Mouse (Mus musculus): ENCODE measurements around the gene Phf20. TPM values are rescaled to one million over a fixed set of nuclear protein-coding genes. Genes with fewer than 3 reads are reported as not detected.
"Not testable (repeated sequence)": the region's sequence is repeated elsewhere in the genome, so short reads cannot be mapped to it uniquely, and the experiment has no call there.

Phf20 gene
- polyA plus RNA-seq, 1 experiment = 29.2 TPM

DNA sequence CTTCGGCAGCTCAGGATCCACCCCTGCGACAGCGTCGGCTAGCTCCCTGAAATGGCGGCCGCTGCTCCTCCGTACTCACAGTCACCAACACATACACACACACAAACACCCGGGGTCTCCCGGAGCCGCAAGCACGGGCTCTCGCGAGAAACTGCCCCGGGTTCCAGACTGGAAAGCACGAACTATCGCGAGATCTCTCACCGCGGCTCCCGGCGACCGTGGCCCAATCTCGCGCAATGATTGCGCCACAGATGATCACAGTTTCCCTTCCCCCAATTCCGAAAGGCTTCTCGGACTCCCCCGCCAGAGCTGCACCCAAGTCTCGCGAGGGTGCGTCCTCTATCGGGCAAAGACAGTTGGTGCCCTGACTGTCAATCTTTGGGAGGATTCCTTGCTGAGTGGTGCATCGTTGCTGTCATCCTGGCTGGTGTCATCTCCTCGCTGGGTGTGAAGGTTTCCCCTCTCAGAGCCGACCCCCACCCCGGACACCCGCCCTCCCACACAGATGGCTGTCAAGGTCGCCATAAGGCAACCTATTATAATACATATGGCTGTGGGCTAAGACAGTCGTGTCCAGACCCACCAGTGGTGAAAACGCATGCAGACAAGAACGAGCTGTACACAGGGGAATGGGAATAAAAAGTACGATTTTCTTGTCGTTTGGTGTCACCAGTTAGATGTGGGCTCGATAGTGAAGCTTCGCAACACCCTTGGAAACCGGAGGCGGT, 16.0 kb upstream of the Phf20 start, which contains the start of gene Rbm39:
TSS of gene Rbm39 (minus strand) at position 145 of the 728 bp plus-strand sequence.
- H3K4me1 ChIP-seq (ENCODE audit: control insufficient read depth, insufficient read depth, low read length) = peaks cover 3% of the 10 kb centered on the region; the same call in 1 of the 2 replicates
- H3K4me3 ChIP-seq (ENCODE audit: insufficient read depth, low read length) = peak within 1 kb of the TSS; percentile 69
- TF ChIP-seq POLR2A (IDR thresholded peaks at IDR 0.05; ENCODE audit: extremely low read depth, insufficient read depth, low read length) (peak; percentile 93), CTCF (IDR thresholded peaks at IDR 0.05; ENCODE audit: extremely low read depth, insufficient read depth, low read length) (no peak)
- peak within 1 kb of the TSS; percentile 95 for H3K27ac ChIP-seq (ENCODE audit: insufficient read depth, low read length)

DNA sequence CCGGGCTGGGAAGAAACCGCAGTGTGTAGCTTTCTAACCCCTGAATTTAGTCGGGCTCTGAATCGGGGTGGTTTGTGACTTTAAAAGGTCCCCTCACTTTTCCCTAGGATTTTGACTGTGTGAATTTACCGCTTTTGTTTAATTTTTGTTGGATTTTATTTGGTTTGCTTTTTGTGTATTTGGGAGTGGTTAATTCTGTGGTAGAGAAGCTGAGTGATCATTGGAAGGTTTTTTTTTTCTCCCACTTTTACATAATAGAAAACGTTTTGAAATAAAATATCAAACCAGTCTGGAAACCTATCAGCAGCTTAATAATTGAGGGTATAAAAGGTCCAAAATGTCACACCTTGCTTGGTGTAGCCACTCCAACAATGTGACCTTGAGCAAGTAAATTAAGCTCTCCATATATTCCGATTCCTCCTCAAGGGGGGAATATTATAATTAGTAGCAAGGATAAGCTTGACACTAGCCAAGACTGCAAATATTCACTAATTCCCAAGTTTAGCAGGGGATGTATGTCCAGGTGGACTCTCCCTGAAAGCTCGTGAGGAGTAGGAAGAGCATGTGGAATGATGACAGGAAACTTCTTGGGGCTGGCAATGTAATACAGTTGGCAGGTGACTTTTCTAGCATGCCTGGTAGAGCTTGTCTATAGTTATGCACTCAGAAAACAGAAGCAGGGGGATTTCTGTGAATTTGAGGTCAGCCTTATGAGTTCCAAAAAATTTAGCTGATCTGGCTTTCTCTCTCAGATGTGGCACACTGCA, 15.3 kb upstream of the Phf20 start:
- TF ChIP-seq POLR2A (IDR thresholded peaks at IDR 0.05; ENCODE audit: extremely low read depth, insufficient read depth, low read length) (no peak), CTCF (IDR thresholded peaks at IDR 0.05; ENCODE audit: extremely low read depth, insufficient read depth, low read length) (no peak)
- Histone ChIP-seq H3K4me3 (ENCODE audit: insufficient read depth, low read length) (peak overlapping the region; percentile 69), H3K4me1 (ENCODE audit: control insufficient read depth, insufficient read depth, low read length) (peaks cover 3% of the 10 kb centered on the region; the same call in 1 of the 2 replicates), H3K27ac (ENCODE audit: insufficient read depth, low read length) (peak overlapping the region; percentile 87)

DNA sequence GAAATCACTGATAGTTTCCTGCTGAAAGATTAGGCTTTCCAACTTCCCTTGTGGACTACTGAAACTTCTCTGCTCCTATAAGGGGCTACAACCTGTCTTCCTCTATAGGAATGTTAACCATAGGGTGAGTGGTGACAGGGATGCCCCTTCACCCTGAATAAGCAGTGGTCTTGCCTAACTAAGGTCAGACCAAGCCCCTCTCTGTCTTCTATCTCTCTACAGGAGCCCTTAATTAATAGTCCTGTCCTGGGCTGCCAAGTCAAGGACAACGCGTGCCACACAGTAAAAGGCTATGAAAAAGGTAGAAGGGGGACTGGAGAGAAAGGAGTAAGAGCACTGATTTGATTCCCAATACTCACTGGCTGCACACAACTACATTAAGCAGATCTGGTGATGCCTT, 14.7 kb upstream of the Phf20 start:
- peaks cover 3% of the 10 kb centered on the region; the same call in 1 of the 2 replicates for H3K4me1 ChIP-seq (ENCODE audit: control insufficient read depth, insufficient read depth, low read length)
- TF ChIP-seq POLR2A (IDR thresholded peaks at IDR 0.05; ENCODE audit: extremely low read depth, insufficient read depth, low read length) (no peak), CTCF (IDR thresholded peaks at IDR 0.05; ENCODE audit: extremely low read depth, insufficient read depth, low read length) (no peak)
- H3K27ac ChIP-seq (ENCODE audit: insufficient read depth, low read length) = no peak overlapping the region
- H3K4me3 ChIP-seq (ENCODE audit: insufficient read depth, low read length) = no peak overlapping the region

DNA sequence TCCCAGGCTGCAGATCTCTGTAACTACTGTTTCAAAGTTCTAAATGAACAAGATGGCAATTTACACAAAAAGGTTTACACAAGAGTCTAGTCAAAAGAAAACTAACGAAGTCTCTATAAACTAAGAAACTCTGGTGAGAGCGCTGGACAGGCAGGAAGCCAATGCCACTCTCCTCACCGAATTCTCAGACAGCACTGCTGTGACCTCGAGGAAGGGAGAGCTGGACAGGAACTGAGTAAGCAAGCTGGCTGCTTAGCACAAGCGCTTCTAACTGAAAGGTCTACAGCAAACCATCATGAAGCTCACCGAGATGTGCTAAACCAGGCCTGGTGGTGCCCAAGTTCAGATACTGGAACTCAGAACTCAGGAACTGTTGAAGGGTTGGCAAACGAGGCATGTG, 7.0 kb upstream of the Phf20 start:
- H3K27ac ChIP-seq (ENCODE audit: insufficient read depth, low read length); H3K4me3 ChIP-seq (ENCODE audit: insufficient read depth, low read length); H3K4me1 ChIP-seq (ENCODE audit: control insufficient read depth, insufficient read depth, low read length): not testable (repeated sequence)

GRCm38 (mm10) chr2:156190004-156190896, 6.0 kb upstream of the Phf20 start:
- H3K4me3 ChIP-seq (ENCODE audit: insufficient read depth, low read length) = no peak overlapping the region
- H3K27ac ChIP-seq (ENCODE audit: insufficient read depth, low read length) = no peak overlapping the region
- H3K4me1 ChIP-seq (ENCODE audit: control insufficient read depth, insufficient read depth, low read length) = no peaks in the 10 kb centered on the region
- TF ChIP-seq CTCF (IDR thresholded peaks at IDR 0.05; ENCODE audit: extremely low read depth, insufficient read depth, low read length) (no peak), POLR2A (IDR thresholded peaks at IDR 0.05; ENCODE audit: extremely low read depth, insufficient read depth, low read length) (no peak)

DNA sequence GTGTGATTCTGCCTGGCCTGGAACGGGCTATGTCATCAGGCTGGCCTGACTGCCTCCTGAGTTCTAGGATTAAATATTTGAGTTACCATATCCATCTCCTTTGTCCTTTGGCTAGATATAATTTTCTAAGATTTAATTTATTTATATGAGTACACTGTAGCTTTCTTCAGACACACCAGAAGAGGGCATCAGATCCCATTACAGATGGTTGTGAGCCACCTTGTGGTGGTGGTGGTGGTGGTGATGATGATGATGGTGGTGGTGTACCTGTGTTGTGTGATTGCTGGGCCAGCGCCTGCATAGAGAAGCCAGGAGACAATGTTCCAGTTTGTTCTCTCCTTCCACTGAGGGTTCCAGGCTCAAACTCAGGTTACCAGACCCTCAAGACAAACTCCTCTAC, 4.7 kb upstream of the Phf20 start:
- TF ChIP-seq CTCF (IDR thresholded peaks at IDR 0.05; ENCODE audit: extremely low read depth, insufficient read depth, low read length) (0 out of 2 replicates have a peak, but pooled peaks have one; percentile 0), POLR2A (IDR thresholded peaks at IDR 0.05; ENCODE audit: extremely low read depth, insufficient read depth, low read length) (no peak)
- H3K4me1 ChIP-seq (ENCODE audit: control insufficient read depth, insufficient read depth, low read length) = no peaks in the 10 kb centered on the region
- H3K4me3 ChIP-seq (ENCODE audit: insufficient read depth, low read length) = no peak overlapping the region
- no peak overlapping the region for H3K27ac ChIP-seq (ENCODE audit: insufficient read depth, low read length)

GRCm38 (mm10) chr2:156192068-156192467, 4.2 kb upstream of the Phf20 start:
- TF ChIP-seq POLR2A (IDR thresholded peaks at IDR 0.05; ENCODE audit: extremely low read depth, insufficient read depth, low read length) = no peak
- TF ChIP-seq CTCF (IDR thresholded peaks at IDR 0.05; ENCODE audit: extremely low read depth, insufficient read depth, low read length) = no peak
- Histone ChIP-seq H3K4me1 (ENCODE audit: control insufficient read depth, insufficient read depth, low read length) (no peaks in the 10 kb centered on the region), H3K4me3 (ENCODE audit: insufficient read depth, low read length) (no peak overlapping the region), H3K27ac (ENCODE audit: insufficient read depth, low read length) (no peak overlapping the region)

- TF ChIP-seq POLR2A (IDR thresholded peaks at IDR 0.05; ENCODE audit: extremely low read depth, insufficient read depth, low read length) (no peak), CTCF (IDR thresholded peaks at IDR 0.05; ENCODE audit: extremely low read depth, insufficient read depth, low read length) (no peak)
- no peak overlapping the region for H3K27ac ChIP-seq (ENCODE audit: insufficient read depth, low read length)
- H3K4me1 ChIP-seq (ENCODE audit: control insufficient read depth, insufficient read depth, low read length) = peaks cover 2% of the 10 kb centered on the region; the same call in 1 of the 2 replicates
- no peak overlapping the region for H3K4me3 ChIP-seq (ENCODE audit: insufficient read depth, low read length)
Measured at GRCm38 (mm10) chr2:156193066-156193862, 3.0 kb upstream of the Phf20 start.
